Mouse (Mus musculus) cortical plate, adult 2 months (tissue): Measurements from ENCODE around the gene Aldh1l2. TPM values are rescaled to one million over a fixed set of nuclear protein-coding genes. Genes with fewer than 3 reads are reported as not detected.
A peak's percentile ranks its signal among the peaks of the same experiment; 100 is the strongest.
"Not testable (repeated sequence)": the region's sequence is repeated elsewhere in the genome, so short reads cannot be mapped to it uniquely, and the experiment has no call there.

ENCODE experiments used
- H3K27ac ChIP-seq: fragments of 200-500 bp; 2 replicates; pipeline ENCODE4 v1.5.1; 2012; ENCODE audit warnings: low read length, control low read depth, inconsistent platforms; ENCODE audit not compliant: insufficient read depth
- H3K4me1 ChIP-seq: fragments of 200-500 bp; 2 replicates; pipeline ENCODE4 v1.6.1; 2011; ENCODE audit warnings: low read length; ENCODE audit not compliant: control insufficient read depth, insufficient read depth
- H3K4me3 ChIP-seq: fragments of 200-500 bp; 2 replicates; pipeline ENCODE4 v1.5.1; 2011; ENCODE audit warnings: mild to moderate bottlenecking, low read length, control low read depth; ENCODE audit not compliant: insufficient read depth
- CTCF ChIP-seq: fragments of 200-500 bp; IDR thresholded peaks from 2 replicates; pipeline ENCODE4 v1.5.1; 2011; ENCODE audit warnings: mild to moderate bottlenecking, control low read depth, low read length; ENCODE audit not compliant: insufficient read depth; ENCODE audit errors: extremely low read depth
- POLR2A ChIP-seq: fragments of 200-500 bp; IDR thresholded peaks from 2 replicates; pipeline ENCODE4 v1.6.1; 2011; ENCODE audit warnings: mild to moderate bottlenecking, low read length, control low read depth; ENCODE audit not compliant: insufficient read depth; ENCODE audit errors: extremely low read depth
- polyA plus RNA-seq: library from polyadenylated mRNA; depleted of rRNA; stranded (reverse); fragments of >200 nt; gene quantifications from 2 replicates; pipeline ENCODE4 v1.2.3, GENCODE M21; 2012

Gene Aldh1l2
- polyA plus RNA-seq, 1 experiment, result 2.0 TPM

DNA sequence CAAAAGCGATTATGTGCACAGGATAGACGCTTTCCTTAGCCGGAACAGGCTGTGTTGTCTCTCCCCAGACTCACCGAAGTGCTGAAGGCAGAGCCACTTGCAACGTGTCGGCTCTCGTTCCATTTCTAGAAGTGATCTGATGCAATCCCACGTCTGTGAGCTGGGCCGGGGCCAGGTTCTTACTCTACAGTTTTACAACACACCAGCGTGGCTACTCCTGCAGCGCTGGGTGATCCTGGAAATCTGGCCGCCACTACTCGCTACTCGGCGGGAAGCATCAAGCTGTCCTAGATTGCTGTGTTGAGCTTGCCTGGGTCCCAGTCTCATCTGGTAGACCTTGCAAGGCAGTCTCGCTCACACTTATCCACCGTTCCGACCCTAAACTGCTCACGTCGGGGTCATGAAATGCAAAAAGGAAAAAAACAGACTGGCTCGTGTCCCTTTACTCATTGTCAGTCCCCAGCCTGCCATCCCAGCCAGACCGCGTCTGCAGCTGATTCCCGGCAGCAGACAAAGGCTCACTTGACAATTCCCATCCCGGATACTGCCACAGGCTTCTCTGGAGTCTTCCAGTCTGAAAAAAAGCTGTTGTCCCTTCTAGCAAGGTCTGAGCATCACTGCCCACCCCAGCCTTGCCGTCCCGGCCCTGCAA is 556 bp downstream of the Aldh1l2 start:
- TF ChIP-seq POLR2A, result no peak
- no peak overlapping the region for H3K27ac ChIP-seq
- peak overlapping the region; percentile 34 for H3K4me3 ChIP-seq
- H3K4me1 ChIP-seq, result no peaks in the 10 kb centered on the region

DNA sequence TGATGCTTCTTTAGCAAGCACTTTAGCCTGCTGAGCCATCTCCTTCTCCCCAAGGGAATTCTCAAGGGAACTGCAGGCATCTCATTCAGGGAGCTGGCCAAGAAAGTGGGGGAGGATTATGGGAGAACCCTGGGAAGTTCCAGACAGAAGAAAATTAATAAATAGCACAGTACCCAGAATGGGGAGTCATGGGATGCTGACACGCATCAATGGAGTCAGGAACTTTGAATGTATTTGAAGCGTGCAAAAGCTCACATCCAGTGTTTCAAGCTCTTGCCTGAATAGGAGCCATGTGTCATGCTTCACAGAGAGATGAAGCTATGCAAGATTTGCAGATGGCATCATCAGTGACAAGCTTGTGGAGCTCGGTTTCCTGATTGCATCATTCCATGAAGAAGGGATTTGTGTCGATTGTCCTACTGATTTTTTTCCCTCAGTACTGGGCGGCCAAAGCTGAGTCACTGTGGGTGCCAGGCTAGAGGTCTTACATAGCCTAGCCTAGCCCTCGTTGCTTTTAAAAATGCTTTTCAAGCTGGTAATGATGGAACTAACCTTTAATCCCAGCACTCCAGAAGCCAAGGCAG is 3.5 kb downstream of the Aldh1l2 start:
- no peak for TF ChIP-seq POLR2A
- no peak for TF ChIP-seq CTCF
- H3K4me1 ChIP-seq, result no peaks in the 10 kb centered on the region
- no peak overlapping the region for H3K4me3 ChIP-seq
- H3K27ac ChIP-seq, result no peak overlapping the region

DNA sequence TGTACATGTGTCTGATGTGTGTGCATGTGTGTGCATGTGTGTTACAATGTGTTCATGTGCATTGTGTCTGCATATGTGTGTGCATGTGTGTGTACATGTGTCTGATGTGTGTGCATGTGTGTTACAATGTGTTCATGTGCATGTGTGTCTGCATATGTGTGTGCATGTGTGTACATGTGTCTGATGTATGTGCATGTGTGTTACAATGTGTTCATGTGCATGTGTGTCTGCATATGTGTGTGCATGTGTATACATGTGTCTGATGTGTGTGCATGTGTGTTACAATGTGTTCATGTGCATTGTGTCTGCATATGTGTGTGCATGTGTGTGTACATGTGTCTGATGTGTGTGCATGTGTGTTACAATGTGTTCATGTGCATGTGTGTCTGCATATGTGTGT is 9.7 kb downstream of the Aldh1l2 start:
- not testable (repeated sequence) for H3K4me3 ChIP-seq, H3K4me1 ChIP-seq, H3K27ac ChIP-seq

DNA sequence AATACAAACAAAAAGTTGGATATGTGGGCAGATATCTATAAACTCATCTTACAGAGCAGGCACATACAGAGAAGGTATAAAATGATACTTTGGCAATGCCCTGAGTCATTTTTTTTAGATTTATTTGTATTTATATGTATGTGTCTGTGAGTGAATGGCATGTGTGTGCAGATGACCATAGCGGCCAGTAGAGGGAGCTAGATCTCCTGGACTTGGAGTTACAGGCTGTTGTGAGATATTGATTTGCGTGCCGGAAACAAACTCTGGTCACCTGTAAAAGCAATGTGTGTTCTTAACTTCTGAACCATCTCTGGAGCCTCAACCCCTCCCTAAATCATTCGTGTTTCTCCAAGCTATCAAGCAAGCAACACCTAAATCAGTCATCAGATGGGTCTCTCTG is 12.9 kb downstream of the Aldh1l2 start:
- Histone ChIP-seq H3K4me1 (no peaks in the 10 kb centered on the region), H3K4me3 (no peak overlapping the region), H3K27ac (no peak overlapping the region)
- 0 out of 2 replicates have a peak, but pooled peaks have one; percentile 13 for TF ChIP-seq CTCF
- no peak for TF ChIP-seq POLR2A

DNA sequence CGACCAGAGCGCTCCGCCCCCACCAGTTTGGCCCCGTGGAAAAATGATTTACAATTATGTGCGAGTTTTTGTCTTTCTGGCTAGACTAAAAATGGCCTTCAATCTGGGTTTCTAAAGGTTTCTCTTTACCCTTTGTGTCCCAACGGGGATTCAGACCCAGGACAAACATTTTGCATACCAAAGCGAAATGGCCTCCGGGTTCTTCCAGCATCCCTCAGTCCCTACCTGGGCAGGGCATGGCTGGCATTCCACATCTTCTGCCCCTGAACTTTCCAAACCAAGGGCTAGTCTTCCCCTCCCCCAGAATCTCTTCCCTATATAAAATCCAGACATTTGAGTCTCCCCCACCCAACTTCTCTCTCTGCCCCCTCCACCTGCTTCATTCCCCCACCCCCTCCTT is 20.2 kb downstream of the Aldh1l2 start:
- Histone ChIP-seq H3K4me1 (no peaks in the 10 kb centered on the region), H3K4me3 (no peak overlapping the region), H3K27ac (no peak overlapping the region)
- TF ChIP-seq CTCF (no peak), POLR2A (no peak)

DNA sequence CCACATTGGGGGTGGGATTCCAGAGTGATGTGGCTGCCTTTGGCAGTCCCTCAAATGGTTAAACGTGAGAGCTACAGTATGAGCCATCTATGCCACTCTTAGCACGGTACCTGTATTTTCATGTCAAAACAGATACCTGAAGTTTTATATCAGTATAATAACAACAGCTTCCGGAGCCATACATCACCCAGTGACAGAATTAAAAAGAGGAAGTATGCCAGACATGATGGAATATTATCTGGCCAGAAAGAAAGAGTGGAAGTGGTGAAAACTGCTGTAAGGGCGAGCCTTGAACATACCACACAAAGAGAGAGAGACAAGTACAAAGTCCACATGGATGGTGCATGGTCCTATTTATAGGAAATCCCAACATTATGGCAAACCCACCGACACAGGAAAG is 22.6 kb downstream of the Aldh1l2 start:
- no peak overlapping the region for H3K27ac ChIP-seq
- TF ChIP-seq POLR2A (no peak), CTCF (no peak)
- H3K4me3 ChIP-seq, result no peak overlapping the region
- no peaks in the 10 kb centered on the region for H3K4me1 ChIP-seq

DNA sequence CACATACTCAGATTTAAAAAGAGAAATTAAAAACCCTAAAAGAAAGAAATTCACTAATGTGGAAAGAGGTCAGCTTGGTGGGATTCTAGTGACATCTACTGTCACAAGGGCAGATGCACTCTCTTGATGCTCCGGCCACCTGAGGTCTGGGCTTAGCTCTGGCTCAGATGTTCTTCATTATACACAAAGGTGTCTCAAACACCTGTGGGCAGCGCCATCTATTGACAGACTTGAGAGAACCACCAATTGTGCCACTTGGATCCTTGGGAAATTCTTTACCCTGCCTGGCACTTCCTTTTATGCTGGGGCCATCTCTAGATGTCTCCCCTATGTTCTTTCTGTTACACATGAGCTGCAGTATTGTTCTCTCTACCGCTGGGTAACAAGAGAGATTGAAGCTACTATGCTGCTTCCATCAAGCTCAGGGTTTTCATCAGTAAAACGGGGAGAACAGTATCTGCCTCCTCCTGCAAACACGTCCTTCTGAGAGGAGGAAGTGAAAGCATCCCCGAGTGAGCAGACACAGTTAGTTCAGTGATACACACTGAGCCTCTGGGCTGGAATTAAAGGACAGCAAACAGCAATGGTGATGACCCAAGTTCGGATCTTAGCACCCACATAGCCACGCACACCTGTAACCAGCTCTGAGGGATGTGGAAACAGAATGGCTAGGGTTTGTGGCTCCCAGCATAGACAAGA is 24.8 kb downstream of the Aldh1l2 start:
- TF ChIP-seq CTCF (peak; percentile 27; the same call in 1 of the 2 replicates), POLR2A (no peak)
- no peak overlapping the region for H3K4me3 ChIP-seq
- H3K4me1 ChIP-seq, result no peaks in the 10 kb centered on the region
- H3K27ac ChIP-seq, result no peak overlapping the region

DNA sequence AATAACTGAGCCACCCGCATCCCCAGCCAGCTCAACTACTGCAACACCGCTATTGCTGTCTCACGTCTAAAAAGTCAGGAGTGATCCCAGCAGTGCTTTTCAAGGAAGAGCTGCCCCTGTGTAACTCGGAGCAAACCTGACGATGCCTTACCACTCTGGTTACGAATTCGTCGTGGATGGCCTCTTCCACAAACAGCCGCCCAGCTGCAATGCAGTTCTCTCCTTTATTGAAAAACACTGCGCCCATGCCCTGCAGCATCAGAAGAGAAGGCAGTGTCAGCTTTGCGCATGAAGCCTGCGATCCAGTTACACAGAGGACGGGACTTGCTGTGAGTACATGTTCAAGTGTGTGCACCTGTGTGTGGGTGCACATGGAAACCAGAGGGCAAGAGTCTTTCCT is 36.6 kb downstream of the Aldh1l2 start:
- Histone ChIP-seq H3K4me1 (no peaks in the 10 kb centered on the region), H3K27ac (no peak overlapping the region), H3K4me3 (no peak overlapping the region)
- TF ChIP-seq CTCF, result no peak
- TF ChIP-seq POLR2A, result no peak

DNA sequence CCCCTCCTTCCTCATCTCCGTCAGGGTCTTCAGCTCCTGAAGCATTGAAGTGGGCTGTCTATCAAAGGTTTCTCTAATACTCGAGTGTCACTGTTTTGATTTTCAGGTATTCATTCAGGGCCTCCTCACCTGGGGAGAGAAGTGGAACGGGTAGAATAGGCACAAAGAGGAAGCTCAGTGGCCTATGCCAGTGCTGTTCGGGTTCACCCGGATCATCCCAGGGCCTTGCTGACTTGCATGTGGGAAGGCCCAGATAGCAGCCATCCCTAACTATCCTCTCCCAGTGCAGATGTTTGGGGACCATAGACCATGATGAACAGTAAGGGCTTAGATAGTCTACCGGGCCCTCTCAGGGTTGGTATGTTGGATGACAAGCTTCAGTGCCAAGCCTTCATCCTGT is 43.4 kb downstream of the Aldh1l2 start:
- no peak for TF ChIP-seq CTCF
- TF ChIP-seq POLR2A, result no peak
- Histone ChIP-seq H3K4me1 (no peaks in the 10 kb centered on the region), H3K4me3 (no peak overlapping the region), H3K27ac (no peak overlapping the region)

DNA sequence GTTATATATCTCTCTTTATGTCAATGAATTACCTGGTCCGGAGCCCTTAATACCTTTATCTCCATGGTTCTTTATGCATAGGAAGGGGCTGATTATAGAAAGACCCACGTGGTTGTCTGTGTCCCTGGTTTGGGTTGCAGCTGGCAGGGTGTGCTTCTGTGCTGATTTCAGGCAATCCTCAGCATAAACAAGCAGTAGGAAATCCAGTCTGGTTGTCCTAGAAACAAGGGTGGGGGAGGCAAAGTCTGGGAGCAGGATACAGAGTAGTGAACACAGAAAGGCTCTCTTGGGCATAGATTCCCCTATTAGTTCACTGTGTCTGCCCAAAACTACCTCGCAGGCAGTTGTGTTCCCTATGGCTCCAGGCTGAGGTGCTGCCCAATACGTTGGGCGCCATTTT is 56.7 kb downstream of the Aldh1l2 start:
- no peak overlapping the region for H3K27ac ChIP-seq
- no peak overlapping the region for H3K4me3 ChIP-seq
- no peak for TF ChIP-seq CTCF
- no peak for TF ChIP-seq POLR2A
- no peaks in the 10 kb centered on the region; the same call in 1 of the 2 replicates for H3K4me1 ChIP-seq
